Mouse (Mus musculus) midbrain, embryonic 10.5 days (tissue): ENCODE measurements around the gene Stk39. TPM values are rescaled to one million over a fixed set of nuclear protein-coding genes. Genes with fewer than 3 reads are reported as not detected.

Experiments
- DNase-seq: peaks from one replicate; pipeline ENCODE4 v3.0.0-alpha.2; 2017; ENCODE audit warnings: low spot score
- H3K27ac ChIP-seq: fragments of 300-500 bp; sonication (generic); replicated peaks from 2 replicates; pipeline ENCODE4 v1.5.1; 2016; ENCODE audit warnings: mild to moderate bottlenecking
- H3K27me3 ChIP-seq: fragments of 300-500 bp; sonication (generic); 2 replicates; pipeline ENCODE4 v1.6.1; 2016; ENCODE audit warnings: low read depth, mild to moderate bottlenecking; ENCODE audit not compliant: poor library complexity, severe bottlenecking
- H3K36me3 ChIP-seq: fragments of 300-500 bp; sonication (generic); 2 replicates; pipeline ENCODE4 v1.6.1; 2016; ENCODE audit warnings: mild to moderate bottlenecking, moderate library complexity
- H3K4me1 ChIP-seq: fragments of 300-500 bp; sonication (generic); 2 replicates; pipeline ENCODE4 v1.6.1; 2016
- H3K4me3 ChIP-seq: fragments of 300-500 bp; sonication (generic); 2 replicates; pipeline ENCODE4 v1.5.1; 2016; ENCODE audit warnings: mild to moderate bottlenecking, moderate library complexity
- H3K9me3 ChIP-seq: fragments of 300-500 bp; sonication (generic); replicated peaks from 2 replicates; pipeline ENCODE4 v1.6.1; 2016; ENCODE audit warnings: mild to moderate bottlenecking
- WGBS: fragments of 180-500 bp; shearing (Covaris S2); methylation state at CpG from one replicate; pipeline ENCODE4 v1.1.7; 2016; 5-methylcytosine and 5-hydroxymethylcytosine counted together
- polyA plus RNA-seq: library from polyadenylated mRNA; unstranded; fragments of >200 nt; fragmentation: Nextera tagmentation; extraction: Ambion mirVana; gene quantifications from 2 replicates; pipeline ENCODE4 v1.2.1, GENCODE M21; 2016

The Stk39 gene
- polyA plus RNA-seq, 1 experiment from 2014 or later = 30.1 TPM

GRCm38 (mm10) chr2:68443141-68443540, 28.9 kb downstream of the Stk39 start:
- 89% methylated on average over 6 of the region's 6 CpGs for WGBS
- DNase-seq = no peak
- Histone ChIP-seq H3K4me3 (no peak overlapping the region), H3K36me3 (peaks cover 23% of the 10 kb centered on the region), H3K27me3 (no peaks in the 10 kb centered on the region), H3K27ac (peak overlapping the region; percentile 49; the same call in 1 of the 2 replicates), H3K9me3 (no peaks in the 10 kb centered on the region), H3K4me1 (peaks cover 20% of the 10 kb centered on the region)

DNA sequence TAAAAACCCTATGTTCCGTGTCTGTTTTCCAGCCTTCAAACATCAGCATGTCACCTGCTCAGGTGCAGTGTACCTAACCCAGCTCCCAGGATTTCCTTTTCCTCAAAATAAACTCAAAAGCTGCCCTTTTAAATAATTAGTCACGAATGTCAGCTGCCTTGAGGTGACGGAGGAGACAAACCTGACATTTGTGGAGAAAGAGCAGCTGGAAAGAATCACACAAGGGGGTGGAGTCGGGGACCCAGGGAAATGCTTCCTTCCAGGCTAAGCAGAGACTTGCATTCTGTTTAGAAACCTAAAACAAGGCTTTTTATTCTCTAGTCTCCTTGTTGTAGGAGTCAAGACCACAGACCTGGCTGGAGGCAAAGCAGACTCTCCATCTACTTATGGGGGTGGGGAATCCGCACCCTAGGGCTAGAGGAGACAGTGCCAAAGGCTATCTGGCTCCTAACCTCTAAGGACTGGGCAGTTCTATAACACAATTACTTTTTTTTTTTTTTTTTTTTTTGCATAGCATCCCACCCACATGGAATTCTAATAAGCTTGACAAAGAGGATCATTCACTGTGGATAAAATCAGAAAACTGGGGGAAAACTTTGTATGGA, 29.9 kb downstream of the Stk39 start:
- peaks cover 21% of the 10 kb centered on the region for H3K4me1 ChIP-seq
- no peak overlapping the region for H3K4me3 ChIP-seq
- WGBS = 67% methylated on average over 5 of the region's 5 CpGs
- H3K36me3 ChIP-seq = peaks cover 18% of the 10 kb centered on the region
- no peak overlapping the region; the same call in 1 of the 2 replicates for H3K27ac ChIP-seq
- H3K9me3 ChIP-seq = no peaks in the 10 kb centered on the region
- no peaks in the 10 kb centered on the region for H3K27me3 ChIP-seq
- no peak for DNase-seq

- H3K36me3 ChIP-seq = no peaks in the 10 kb centered on the region; the same call in 1 of the 2 replicates
- no peak overlapping the region for H3K27ac ChIP-seq
- H3K27me3 ChIP-seq = no peaks in the 10 kb centered on the region
- no peak for DNase-seq
- H3K9me3 ChIP-seq = no peaks in the 10 kb centered on the region
- H3K4me1 ChIP-seq = peaks cover 46% of the 10 kb centered on the region
- 93% methylated on average over 9 of the region's 9 CpGs for WGBS
- no peak overlapping the region for H3K4me3 ChIP-seq
Measured at GRCm38 (mm10) chr2:68439614-68440013, 32.5 kb downstream of the Stk39 start.

GRCm38 (mm10) chr2:68437920-68438319, 34.1 kb downstream of the Stk39 start:
- Histone ChIP-seq H3K36me3 (no peaks in the 10 kb centered on the region; the same call in 1 of the 2 replicates), H3K4me1 (peaks cover 55% of the 10 kb centered on the region), H3K9me3 (no peaks in the 10 kb centered on the region), H3K27me3 (no peaks in the 10 kb centered on the region), H3K27ac (no peak overlapping the region), H3K4me3 (no peak overlapping the region)
- DNase-seq = no peak
- WGBS = 80% methylated on average over 5 of the region's 5 CpGs

- no peak overlapping the region for H3K4me3 ChIP-seq
- H3K9me3 ChIP-seq = no peaks in the 10 kb centered on the region
- no peaks in the 10 kb centered on the region; the same call in 1 of the 2 replicates for H3K36me3 ChIP-seq
- DNase-seq = no peak
- WGBS = 96% methylated on average over 7 of the region's 7 CpGs
- H3K27me3 ChIP-seq = no peaks in the 10 kb centered on the region
- H3K4me1 ChIP-seq = peaks cover 50% of the 10 kb centered on the region
- no peak overlapping the region for H3K27ac ChIP-seq
Measured at GRCm38 (mm10) chr2:68437216-68437615, 34.9 kb downstream of the Stk39 start.

DNA sequence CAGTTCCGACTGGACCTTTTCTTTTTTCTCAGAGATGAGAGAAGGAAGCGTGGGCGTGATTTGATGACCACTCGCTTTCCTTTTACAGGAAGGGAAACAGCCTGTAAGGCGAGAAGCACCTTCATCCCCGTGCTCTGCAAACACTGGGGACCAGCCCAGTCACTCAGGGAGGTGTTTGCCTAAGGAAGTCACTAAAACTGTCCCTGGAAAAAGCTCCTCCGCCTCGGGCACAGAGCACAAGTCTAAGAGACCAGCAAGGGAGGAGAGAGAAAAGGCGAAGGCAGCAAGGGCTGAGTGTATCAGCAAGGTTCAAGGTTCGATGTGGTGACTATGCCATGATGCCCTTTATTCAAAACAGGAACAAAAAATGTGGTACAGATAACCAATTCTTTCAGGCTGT, 35.8 kb downstream of the Stk39 start:
- H3K27ac ChIP-seq = peak overlapping the region; percentile 52; the same call in 1 of the 2 replicates
- no peaks in the 10 kb centered on the region for H3K27me3 ChIP-seq
- DNase-seq = no peak
- H3K4me1 ChIP-seq = peaks cover 43% of the 10 kb centered on the region
- no peak overlapping the region for H3K4me3 ChIP-seq
- WGBS = 58% methylated on average over 10 of the region's 10 CpGs
- H3K9me3 ChIP-seq = no peaks in the 10 kb centered on the region
- H3K36me3 ChIP-seq = no peaks in the 10 kb centered on the region; the same call in 1 of the 2 replicates

DNA sequence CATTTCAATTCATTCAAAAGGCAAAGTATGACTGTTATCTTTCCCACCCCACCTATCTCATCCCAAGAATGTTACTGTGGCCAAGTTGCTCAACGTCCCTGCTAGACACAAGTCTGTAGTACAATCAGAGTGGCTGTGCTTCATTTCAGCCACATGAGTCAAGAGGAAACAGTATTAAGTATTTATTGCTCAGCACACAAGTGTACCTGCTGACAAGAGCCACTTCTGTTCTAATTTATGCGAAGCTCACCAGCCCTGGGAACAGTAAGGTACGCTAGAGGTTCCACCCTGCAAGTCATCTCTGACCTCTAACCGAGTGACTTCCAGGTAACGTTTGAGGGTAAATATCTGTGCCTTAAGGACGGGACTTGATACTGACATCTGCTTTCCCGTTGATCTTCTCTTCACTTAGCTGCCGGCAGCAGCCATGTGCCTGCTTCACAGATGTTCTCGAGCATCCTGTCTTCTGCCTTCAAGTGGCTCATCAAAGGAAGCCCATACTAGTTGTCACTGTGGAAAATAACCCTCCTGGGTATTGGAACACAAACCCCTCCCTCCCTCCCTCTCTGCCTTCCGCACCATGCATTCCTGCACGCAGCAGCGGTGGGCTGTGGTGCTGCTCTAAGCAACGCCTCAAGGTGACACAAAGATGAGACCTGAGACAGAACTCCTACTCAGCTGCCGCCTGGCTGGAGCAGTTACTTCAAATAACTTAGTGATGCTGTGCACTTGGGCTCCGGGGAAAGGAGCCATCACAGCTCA, 36.4 kb downstream of the Stk39 start:
- DNase-seq = no peak
- H3K4me3 ChIP-seq = no peak overlapping the region
- 42% methylated on average over 15 of the region's 15 CpGs for WGBS
- H3K27ac ChIP-seq = peak overlapping the region; percentile 52; the same call in 1 of the 2 replicates
- H3K27me3 ChIP-seq = no peaks in the 10 kb centered on the region
- H3K9me3 ChIP-seq = no peaks in the 10 kb centered on the region
- H3K4me1 ChIP-seq = peaks cover 41% of the 10 kb centered on the region
- H3K36me3 ChIP-seq = no peaks in the 10 kb centered on the region; the same call in 1 of the 2 replicates

GRCm38 (mm10) chr2:68434997-68435396, 37.1 kb downstream of the Stk39 start:
- Histone ChIP-seq H3K27ac (0 out of 2 replicates have a peak overlapping the region, but pooled peaks have one; percentile 28), H3K4me3 (no peak overlapping the region), H3K4me1 (peaks cover 41% of the 10 kb centered on the region), H3K27me3 (no peaks in the 10 kb centered on the region), H3K9me3 (no peaks in the 10 kb centered on the region), H3K36me3 (peaks cover 3% of the 10 kb centered on the region)
- no peak for DNase-seq
- 31% methylated on average over 4 of the region's 4 CpGs for WGBS

DNA sequence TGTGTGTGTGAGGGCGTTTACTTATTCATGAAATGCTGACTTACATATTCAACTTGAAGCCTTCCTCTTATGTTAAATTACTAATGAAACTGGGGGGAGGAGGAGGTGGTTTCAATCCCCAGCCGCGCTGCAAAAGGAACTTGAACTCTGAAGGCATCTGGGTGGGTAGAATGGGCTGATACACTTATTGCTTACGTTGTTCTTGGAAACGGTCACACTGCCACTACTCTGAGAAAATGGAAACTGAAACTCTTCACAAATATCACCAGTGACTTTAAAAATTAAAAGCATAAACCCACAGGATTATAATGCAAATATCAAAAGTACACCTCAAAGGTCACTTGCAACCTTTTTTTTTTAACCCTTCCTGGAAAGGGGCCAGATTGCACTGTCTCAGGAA, 37.5 kb downstream of the Stk39 start:
- H3K4me1 ChIP-seq = peaks cover 41% of the 10 kb centered on the region
- 64% methylated on average over 5 of the region's 5 CpGs for WGBS

GRCm38 (mm10) chr2:68433736-68434312, 38.2 kb downstream of the Stk39 start:
- Histone ChIP-seq H3K4me3 (no peak overlapping the region), H3K36me3 (peaks cover 3% of the 10 kb centered on the region; the same call in 1 of the 2 replicates), H3K4me1 (peaks cover 41% of the 10 kb centered on the region), H3K27ac (peak overlapping the region; percentile 30; the same call in 1 of the 2 replicates), H3K27me3 (no peaks in the 10 kb centered on the region), H3K9me3 (no peaks in the 10 kb centered on the region)
- DNase-seq = no peak
- 92% methylated on average over 9 of the region's 9 CpGs for WGBS

More for the DNA sequence above, 37.5 kb downstream of the Stk39 start:
- Histone ChIP-seq H3K4me3 (no peak overlapping the region), H3K9me3 (no peaks in the 10 kb centered on the region), H3K36me3 (peaks cover 3% of the 10 kb centered on the region; the same call in 1 of the 2 replicates), H3K27me3 (no peaks in the 10 kb centered on the region), H3K27ac (0 out of 2 replicates have a peak overlapping the region, but pooled peaks have one; percentile 28)
- DNase-seq = no peak

DNA sequence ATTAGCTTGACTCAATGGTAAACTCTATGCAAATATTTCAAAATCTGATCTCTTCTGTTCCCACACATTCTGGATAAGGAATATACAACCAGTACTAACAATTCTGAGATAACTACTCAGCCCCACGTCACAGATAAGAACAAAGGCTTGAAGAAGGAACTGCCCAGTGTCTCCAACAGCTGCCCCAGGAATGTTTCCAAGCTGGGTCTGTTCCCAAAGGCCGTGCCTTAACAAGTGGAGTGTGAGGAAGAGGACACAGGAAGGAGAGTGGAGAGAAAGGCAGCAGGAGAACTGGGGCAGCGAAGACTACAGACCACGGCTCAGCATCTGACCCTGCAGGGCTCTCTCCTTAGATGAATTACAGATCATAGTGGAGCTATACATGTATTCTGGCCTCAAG, 39.2 kb downstream of the Stk39 start:
- H3K4me1 ChIP-seq = peaks cover 41% of the 10 kb centered on the region
- peaks cover 3% of the 10 kb centered on the region; the same call in 1 of the 2 replicates for H3K36me3 ChIP-seq
- no peak for DNase-seq
- no peaks in the 10 kb centered on the region for H3K9me3 ChIP-seq
- H3K27ac ChIP-seq = no peak overlapping the region
- no peaks in the 10 kb centered on the region for H3K27me3 ChIP-seq
- H3K4me3 ChIP-seq = no peak overlapping the region
- WGBS = 76% methylated on average over 4 of the region's 4 CpGs

DNA sequence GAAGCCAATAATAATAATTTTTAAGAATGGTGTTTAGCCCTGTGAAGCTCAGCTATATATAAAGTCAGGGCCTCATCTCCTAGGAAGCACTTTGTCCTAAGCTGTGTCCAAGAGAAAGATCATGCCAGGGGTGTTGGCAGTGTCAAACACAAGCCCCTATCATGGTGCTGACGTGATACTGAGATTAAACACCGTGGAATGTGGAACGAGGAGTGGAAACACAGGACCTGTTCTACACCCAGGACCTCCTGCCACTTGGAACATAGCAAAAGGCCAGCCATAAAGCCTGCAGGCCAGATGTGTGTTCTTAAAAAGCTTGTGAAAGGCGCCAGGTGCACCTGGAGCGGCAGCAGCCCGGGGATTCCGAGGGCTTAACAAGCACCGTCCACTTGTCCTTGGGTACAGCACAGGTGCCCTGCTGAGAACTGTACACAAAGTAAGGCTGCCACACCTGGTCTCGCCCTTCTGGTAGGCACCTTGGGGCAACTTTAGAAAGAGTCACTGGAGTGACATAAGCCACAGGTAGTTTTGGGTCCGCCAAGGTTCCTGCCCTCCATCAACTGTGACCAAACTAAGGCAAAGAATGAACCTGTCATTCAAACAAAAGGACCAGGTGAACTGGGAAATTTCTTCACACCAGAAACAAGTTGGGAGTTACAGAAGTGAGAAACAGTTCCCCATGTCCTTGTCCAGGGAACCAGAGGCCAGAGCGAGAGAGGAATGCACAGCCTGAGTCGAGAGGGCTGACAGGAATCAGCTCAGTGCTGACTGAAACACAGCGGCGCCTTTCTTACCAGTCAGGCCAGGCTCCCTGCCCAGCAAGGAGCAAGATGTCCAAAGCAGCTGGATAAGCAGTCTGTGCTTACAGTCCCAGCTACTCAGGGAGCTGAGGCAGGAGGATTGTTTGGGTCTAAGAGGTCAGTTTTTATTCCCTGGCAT, 40.8 kb downstream of the Stk39 start:
- DNase-seq = no peak
- Histone ChIP-seq H3K27me3 (no peaks in the 10 kb centered on the region), H3K27ac (no peak overlapping the region), H3K4me1 (peaks cover 32% of the 10 kb centered on the region), H3K36me3 (peaks cover 6% of the 10 kb centered on the region; the same call in 1 of the 2 replicates), H3K4me3 (no peak overlapping the region), H3K9me3 (no peaks in the 10 kb centered on the region)
- 90% methylated on average over 14 of the region's 14 CpGs for WGBS
